Mouse (Mus musculus) embryonic fibroblast, embryonic 13.5 days (primary cell): ENCODE results near the gene Bod1.

Experiments
- CTCF ChIP-seq: IDR thresholded peaks from 2 replicates; pipeline ENCODE4 v1.5.1; 2011; ENCODE audit warnings: mild to moderate bottlenecking, control low read depth, low read length, moderate library complexity, borderline replicate concordance; ENCODE audit not compliant: insufficient read depth
- POLR2A ChIP-seq: IDR thresholded peaks from 2 replicates; pipeline ENCODE4 v1.6.1; 2011; ENCODE audit warnings: low read depth, mild to moderate bottlenecking, control low read depth, low read length, moderate library complexity

GRCm38 (mm10) chr11:31688956-31689355, 17.3 kb upstream of the Bod1 start:
- TF ChIP-seq CTCF (no peak), POLR2A (no peak)
